Mouse (Mus musculus) embryo, embryonic 9.5 days (tissue): ENCODE measurements around the gene Pdxk.
A peak's percentile ranks its signal among the peaks of the same experiment; 100 is the strongest.
"Not testable (repeated sequence)": the region's sequence is repeated elsewhere in the genome, so short reads cannot be mapped to it uniquely, and the experiment has no call there.

Experiments
- DNase-seq: peaks from one replicate; pipeline ENCODE4 v3.0.0-alpha.2; 2017; ENCODE audit errors: extremely low spot score

The Pdxk gene

DNA sequence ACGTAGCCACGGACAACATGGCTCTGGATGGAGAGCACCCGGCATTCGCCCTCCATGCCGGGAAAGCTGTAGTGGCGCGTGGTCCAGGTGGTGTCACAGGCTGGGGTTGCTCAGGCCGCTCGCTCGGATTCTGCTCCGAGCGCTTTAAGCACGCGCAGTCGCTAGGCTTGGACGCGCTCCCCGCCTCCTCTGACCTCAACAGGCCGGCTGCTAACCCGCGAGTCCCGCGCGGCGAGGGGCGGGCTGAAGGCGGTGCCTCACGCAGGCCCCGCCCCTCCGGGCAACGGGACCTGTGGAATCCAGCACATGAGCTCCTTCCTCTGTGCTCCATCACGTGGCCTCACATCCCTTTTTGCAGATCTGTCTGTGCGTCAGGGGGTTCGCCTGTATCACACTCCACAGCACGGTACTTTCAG is at the start of gene Pdxk:
Gene Pdxk (minus strand): TSS at position 184 of the 416 bp plus-strand sequence.
- peak; percentile 92 for DNase-seq

DNA sequence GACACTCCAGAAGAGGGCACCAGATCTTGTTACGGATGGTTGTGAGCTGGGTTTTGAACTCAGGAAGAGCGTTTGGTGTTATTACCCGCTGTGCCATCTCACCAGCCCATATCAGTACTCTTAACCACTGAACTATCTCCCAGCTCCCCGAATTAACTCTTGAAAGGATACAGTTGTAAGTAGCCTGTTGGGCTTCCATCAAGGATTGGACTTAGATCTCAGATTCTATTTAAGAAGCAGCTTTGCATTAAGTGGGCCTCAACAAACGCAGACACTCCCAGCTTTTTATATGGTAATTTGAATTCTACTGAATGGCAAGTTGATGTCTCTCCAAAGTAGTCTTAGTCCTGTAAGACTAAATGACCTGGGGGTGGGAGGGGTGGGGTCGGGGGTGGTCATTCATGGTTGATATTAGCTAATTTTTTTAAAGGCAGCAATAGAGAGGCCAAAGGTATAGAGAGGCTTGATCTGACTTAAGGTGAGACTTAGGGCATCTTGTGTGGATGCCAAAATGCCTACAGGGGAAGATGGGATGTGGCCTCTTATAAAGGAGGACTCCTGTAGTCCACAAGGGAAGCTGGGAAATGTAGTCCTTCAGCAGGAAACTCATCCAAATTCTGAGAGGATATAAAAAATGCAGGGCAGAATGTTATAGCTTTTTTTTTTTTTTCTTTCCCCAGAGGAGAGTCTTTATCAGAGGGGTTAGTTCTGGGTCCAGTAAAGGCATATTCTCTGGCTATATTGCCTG is 38.4 kb upstream of the Pdxk start:
- DNase-seq, result no peak

DNA sequence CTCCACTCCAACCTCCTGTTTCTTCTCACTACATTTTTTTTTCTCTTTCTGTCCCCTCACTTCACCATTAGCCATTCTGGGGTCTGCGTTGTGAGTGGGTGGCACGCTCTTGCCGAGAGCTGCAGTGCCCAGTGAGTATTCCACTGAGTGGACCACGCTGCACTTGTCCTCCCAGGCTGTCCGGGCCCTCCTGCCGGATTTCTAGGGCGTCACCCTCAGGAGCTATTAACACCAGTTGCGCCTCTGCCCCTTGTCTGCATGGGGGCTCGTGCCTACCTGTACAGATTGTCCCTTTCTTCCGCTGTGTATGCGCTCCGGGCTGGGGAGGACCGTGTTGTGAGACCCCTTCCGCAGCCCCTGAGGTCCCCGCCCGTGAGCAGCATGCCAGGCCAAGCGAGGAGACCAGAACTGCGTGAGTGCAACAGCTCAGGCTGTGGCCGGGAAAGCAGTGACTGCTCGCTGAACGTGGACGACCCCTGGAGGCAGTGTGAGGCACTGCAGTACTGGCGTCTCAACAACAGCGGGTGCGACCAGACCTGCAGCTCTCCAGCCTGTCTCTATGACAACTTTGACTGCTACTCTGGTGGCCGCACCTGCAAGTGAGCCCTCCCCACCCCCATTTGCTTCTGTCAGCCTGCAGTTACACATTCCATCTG is 22.8 kb upstream of the Pdxk start:
- DNase-seq, result peak; percentile 83

DNA sequence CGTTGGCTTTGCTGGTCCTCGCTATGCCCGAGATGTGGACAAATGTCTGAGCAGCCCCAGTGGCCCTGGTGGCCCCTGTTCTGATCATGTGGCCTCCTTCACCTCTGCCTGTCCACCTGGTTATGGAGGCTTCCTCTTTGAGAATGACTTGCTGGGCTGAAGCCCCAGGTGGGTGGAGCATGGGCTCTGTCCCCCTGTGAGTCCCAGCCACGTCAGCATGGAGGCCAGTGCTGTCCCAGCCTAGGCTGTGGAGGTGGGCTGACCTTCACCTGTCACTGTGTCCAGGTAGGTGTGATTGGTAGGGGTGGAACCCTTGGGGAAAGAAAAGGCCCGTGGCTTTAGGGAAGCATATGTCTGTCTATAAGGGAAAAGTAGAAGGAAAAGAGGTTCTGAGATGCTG is 22.1 kb upstream of the Pdxk start:
- no peak for DNase-seq

DNA sequence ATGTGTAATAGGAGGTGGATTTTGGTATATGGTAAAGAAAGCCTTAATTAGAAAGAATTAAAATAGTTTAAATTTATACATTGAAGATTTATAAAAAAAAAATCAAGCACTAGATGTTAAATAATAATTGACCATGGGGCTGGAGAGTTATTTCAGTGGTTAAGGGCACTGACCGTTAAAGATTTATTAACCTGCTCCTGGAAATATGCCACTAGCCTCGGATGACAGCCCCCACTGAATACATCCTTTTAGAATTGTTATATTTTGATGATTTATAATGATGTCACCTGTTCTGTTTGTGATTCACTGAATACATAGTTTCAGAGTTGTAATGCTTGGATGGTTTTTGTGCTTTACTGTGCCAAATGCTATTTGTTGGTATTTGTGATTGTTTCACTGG is 20.6 kb upstream of the Pdxk start:
- not testable (repeated sequence) for DNase-seq

DNA sequence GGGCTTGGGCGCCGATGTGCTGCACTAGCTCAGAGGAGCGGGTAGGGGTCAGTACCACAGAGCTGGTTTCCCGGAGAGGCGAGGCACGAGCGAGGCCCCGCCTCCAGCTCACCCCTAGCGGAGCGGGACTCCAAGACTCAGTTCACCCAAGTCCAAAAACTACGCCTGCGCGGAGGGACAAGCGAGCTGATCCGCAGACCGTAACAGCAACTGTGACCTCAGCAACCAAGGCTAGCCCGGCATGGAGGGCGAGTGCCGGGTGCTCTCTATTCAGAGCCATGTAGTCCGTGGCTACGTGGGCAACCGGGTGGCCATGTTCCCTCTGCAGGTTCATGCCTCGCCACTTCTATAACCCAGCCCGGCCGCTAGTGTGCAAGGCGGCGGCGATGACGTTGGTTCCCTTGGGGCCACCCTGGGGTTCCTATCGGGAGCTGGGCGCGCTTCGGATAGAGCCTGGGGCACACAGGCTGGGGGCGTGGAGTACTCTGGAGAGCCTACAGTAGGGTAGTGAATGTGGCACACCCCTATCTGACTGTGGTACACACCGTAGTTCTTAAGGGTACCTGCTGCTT is 17.2 kb upstream of the Pdxk start:
- peak; percentile 84 for DNase-seq

DNA sequence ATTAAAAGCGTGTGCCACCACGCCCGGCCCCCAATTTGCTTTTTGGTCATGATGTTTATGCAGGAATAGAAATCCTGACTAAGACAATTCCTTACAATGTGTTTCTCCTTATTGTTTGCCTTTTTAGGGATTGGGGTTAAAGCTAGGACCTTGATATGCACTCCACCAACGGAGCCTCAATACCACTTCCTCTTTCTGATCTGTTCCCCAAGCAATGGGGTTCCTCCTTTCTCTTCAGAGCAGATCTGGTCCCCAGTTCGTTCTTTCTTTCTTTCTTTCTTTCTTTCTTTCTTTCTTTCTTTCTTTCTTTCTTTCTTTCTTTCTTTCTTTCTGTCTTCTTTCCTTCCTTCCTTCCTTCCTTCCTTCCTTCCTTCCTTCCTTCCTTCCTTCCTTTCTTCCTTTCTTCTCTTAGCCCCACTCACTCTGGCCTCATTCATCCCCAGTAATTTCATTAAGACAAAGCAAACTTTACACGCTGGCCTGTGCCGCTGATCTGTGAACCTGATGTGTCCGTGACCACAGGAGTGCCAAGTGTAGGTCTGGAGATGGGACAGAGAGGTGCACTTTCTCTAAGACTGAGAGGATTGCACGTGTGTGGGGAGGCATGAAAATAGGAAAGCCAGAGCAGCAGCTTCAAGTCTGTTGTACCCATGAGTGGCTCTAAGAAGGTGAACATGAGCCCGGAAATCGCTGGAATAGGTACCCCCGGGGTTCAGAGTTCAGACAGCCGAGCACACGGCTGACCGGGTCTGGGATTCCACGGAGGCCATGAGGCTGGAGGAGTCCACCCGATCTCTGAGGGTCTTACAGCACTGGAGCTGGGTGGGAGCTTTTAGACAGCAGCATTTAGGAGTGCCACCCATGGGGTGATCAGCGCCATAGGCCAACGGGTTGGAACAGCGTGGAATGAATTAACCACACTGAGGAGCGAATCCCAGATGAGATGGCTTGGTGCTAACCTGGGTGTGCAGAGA is 16.5 kb upstream of the Pdxk start:
- no peak for DNase-seq

DNA sequence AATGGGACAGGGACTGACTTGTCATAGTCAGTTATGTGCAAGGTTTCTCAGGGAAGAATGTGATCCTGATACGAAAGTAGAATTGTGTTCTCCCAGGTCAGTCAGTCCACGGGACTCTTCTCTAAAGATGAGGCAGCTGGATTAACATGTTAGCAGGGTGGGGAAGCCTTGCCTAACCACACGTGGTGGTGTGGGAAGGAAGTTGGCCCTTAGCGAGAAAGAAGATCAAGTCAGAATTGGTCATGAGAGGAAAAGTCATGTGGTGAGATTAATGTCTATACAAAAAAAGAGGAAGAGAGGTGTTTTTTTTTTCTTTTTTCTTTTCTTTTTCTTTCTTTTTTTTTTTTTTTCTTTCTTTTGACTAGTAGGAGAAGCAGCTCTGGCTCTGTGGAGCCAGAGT is 12.0 kb upstream of the Pdxk start:
- DNase-seq, result no peak

DNA sequence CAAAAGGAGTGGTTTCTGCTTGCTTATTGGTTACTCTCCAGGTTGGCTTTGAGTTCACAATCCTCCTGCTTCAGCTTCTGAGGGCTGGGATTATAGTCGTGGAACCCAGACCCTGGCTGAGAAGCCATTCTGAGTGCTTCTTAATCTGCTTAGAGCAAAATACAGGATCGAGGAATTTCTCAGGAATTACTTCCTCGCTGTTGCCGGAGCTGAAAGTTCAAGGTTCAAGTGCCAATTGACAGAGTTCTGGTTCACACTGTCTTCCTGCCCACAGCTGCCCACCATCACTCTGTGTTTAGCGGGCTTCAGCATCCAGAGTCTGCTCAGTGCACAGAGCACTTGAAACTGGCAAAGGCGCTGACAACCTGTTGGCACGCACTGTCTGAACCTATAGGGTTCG is 10.0 kb upstream of the Pdxk start:
- DNase-seq, result no peak

DNA sequence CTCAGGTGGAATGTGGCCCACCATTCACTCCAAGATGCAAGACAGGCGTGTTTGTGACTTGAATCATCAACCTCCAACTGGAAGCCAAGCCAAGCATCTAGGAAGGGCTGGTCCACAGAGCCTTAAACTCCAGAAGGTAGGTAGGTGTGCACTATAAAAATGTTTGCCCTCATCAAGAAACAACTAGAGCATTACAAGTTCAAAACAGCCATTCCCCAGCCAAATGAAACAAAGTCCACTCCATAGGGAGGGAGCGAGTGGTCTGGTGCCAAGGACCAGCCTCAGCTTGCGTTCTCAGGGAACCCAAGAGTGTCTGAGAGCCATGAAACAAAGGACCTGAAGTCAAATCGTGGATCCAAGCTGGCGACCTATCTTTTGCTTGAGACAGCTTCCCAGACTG is 8.7 kb upstream of the Pdxk start:
- no peak for DNase-seq

DNA sequence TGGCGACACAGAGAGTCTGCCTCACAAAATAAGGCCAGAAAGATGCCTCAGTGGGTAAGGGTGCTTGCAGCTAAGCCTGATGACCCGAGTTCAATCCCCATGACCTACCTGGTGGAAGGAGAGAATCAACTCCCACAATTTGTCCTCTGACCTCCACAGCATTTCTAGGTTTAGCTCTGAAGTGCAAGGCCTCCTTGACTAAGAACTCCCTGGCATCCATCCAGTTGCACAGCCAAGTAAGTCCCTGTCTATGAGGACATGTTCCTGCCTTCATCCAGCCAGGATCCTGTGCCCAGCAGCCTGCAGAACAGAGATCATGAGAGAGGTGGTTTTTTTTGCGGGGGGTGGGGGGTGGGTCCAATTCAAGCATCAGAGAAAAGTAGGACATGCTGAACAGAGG is 7.3 kb upstream of the Pdxk start:
- no peak for DNase-seq

DNA sequence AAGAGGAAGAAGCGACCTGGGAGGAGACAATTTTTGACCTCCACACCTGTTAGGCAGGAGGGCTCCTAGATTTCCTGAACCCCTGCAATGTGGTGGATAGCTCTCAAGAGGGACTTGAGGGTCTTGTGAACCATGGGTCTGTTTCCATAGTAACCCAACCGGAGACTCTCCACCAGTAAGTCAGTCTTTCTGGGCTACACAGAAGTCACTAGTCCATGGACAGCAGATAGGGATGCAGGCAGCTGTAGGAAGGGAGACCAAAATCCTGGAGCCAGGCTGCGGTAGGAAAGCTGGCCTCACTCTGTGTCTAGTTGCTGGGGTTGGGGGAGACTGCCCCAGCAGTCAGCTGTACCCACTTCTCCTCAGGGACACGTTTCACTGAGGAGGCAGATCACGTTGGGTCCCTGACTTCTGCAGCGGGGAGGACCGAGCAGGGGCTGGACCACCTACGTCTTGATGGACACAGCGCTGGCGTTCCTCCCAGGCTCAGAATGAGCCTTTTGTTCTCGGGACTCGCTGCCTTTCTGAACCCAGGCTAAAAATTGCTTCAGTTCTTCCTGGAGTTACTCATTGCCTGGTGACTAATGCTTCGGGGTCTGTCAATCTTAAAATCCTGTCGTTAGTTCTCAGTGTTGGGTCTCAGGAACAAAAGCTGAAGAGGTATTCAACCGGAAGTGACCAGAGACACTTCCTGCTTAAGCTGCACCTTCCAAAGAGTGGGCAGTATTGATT is 6.0 kb upstream of the Pdxk start:
- DNase-seq, result no peak

DNA sequence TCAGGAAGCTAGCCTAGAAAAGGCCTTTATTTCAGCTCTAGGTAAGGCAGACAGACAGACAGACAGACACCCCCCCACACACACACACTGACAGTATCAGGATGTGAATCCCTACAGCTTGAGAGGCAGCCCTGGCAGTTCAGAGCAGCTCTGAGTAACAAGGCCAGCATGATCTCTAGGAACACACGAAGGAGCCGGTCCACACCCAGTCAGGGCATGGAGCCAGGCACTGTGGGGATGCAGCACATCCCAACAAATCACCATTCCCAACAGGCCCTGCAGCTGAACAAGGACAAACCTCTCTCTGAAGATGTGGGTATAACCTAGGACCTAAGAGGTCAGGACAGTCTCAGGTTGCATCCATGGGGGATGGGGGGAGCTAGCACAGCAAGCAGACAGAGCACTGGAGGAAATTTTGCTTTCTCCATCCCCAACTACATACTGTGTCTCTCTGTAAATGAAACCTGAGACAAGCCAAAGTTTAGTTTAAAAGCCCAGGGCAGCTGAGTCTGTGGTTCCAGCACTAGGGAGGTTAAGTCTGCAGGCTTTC is 3.1 kb upstream of the Pdxk start:
- DNase-seq, result peak; percentile 36

DNA sequence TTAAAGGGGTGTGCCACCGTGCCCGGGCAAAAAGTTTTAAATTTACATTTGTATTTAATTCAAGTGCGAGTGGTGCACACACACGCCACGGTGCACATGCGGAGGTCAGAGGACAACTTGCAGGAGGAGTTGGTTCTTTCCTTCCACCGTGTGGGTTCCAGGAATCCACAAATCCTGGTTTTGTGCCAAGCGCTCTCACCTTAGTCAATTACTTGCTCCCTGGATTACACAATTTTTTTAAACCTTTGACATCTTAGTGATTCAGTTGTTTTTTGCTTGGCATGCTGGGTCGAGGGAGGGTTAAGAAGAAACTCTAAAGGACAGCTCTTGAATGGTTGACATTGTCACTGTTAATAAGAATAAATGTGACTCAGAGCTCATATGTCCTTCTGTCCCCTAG is 1.9 kb upstream of the Pdxk start:
- DNase-seq, result no peak

DNA sequence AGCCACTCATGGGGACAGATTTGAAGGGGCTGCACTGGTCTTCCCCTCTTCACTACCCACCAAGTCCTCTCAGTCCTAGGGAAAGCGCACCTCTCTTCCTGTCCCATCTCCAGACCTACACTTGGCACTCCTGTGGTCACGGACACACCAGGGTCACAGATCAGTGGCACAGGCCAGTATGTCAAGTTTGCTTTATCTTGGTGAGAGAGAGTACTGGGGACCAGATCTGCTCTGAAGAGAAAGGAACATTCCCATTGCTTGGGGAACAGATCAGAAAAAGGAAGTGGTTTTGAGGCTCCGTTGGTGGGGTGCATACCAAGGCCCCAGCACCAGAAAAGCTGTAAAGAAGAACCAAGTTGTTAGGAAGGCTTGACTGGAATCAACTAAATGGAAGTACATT is 697 bp upstream of the Pdxk start:
- no peak for DNase-seq

DNA sequence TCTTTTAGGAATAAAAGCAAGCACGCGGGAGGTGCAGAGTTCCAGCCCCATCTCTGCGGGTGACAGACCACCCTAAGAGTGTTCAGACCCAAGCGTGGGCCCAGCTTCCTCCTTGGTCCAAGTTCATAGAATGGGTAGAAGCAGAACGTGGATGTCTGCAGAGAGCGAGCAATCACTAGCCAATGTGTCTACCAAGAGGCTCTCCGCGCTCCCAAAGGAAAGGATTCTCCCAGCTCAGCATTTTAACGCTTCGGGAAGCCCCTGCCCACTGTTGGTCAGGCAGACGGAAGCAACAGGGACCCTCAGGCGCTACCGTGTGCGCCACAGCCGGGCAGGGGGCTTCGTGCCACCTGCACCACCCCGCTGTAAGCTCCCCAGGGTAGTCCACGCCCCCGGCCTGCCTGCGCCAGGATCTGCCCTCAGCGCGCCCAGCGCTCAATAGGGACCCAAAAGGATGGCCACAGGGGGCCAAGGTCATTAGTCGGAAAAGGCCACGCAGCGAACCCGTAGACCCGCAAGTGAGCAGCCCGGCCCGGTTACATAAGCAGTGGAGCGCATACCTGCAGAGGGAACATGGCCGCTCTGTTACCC is 479 bp downstream of the Pdxk start:
- DNase-seq, result peak; percentile 25

DNA sequence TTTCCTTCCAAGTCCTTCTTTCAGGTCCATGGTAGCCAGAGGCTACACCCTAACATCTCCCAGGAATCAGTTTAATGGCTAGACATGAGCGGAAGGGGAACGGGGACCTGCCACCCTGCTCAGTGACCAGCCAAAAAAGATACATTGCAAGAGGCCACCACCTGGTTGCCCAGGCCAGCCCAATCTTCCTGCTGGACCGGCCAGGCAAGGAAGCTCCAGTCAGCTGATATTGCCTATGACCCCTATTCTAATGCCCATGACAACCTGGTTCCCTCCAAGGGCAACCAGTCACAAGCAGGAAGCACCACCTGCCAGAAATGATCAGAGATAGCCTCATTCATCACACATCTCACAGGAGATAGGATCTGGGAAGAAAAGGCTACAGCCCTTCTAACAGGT is 1.0 kb downstream of the Pdxk start:
- no peak for DNase-seq

DNA sequence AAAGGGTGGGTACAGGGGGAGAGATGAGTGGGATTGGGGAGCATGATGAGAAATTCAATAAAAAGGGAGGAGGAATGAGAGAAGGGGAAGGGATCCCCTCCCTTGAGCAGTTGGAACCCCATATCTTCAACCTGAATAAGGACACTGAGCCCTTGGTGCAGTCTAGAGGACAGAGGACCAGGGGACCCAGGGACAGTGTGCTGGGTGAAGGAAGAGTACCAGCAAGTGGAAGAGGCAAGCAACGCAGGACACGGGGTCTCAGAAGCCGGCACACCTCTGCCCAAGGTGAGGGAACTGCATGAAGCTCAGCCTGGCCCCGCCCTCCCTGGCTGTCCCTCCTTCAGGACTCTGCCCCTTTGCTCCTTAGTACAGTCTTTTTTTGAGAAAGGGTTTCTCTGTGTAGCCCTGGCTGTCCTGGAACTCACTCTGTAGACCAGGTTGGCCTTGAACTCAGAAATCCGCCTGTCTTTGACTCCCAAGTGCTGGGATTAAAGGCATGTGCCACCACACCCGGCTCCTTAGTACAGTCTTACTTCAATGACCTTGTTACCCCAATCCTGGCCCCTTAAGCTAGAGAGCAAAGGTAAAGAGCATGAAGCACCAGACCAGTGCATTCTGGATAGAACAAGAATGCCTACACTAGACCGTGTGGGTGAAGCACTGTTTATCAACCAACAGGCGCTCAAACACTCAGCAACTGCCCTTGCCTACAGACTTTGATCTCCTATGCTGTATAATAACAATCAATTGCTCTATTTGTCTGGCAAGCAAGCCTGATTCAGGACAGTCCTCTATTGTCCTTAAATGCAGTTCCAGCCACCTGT is 1.6 kb downstream of the Pdxk start:
- DNase-seq, result no peak

DNA sequence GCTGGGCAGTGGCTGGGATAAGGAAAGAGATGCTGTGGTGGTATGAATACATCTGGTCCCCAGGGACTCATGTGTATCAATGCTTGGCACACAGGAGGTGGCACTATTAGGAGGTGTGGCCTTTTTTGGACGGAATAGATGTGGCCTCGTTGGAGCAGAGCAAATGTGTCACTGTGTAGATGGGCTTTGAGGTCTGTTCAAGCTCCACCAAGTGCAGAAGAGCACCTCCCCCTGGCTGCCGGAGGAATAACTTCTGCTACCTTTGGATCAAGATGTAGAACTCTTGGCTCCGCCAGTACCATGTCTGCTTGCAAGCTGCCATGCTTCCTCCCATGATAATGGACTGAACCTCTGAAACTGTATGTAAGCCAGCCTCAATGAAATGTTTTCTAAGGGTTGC is 3.0 kb downstream of the Pdxk start:
- DNase-seq, result no peak

DNA sequence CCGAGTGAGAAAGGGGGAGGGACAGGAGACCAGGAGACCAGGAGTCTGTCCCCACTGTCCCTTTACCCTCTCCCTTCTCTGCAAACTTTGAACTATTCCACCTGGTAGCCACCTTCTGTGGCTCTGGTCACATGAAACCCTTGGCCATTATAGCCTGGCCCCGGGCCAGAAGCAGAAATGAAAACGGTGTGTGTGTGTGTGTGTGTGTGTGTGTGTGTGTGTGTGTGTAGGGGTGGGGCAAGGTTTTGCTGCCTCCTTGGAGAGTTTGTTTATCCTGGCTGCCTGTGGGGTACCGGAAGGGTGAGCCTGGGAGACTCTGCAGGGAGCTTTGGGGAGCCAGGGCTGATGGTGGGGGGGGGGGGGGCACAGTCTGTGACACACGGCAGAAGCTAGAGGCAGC is 4.3 kb downstream of the Pdxk start:
- no peak for DNase-seq
